Mouse (Mus musculus) right cerebral cortex, adult 18-20 months (tissue): Measurements from ENCODE around the gene Trak1.
A peak's percentile ranks its signal among the peaks of the same experiment; 100 is the strongest.

Experiments
- DNase-seq: peaks from one replicate; pipeline ENCODE4 v3.0.0; 2022; ENCODE audit warnings: mixed read lengths

Trak1 gene

GRCm38 (mm10) chr9:121297171-121298064 is at the start of gene Trak1:
Trak1 (plus strand) TSS chr9:121297502.
- peak; percentile 64 for DNase-seq

- peak; percentile 77 for DNase-seq
These were observed 49.1 kb upstream of the Trak1 start for GRCm38 (mm10) chr9:121247956-121248775.

- DNase-seq, result no peak
These were observed 47.5 kb upstream of the Trak1 start for GRCm38 (mm10) chr9:121249805-121250204.

- no peak for DNase-seq
These were observed 46.4 kb upstream of the Trak1 start for GRCm38 (mm10) chr9:121250854-121251253.

GRCm38 (mm10) chr9:121253983-121254382 is 43.3 kb upstream of the Trak1 start:
- DNase-seq, result peak; percentile 7

- DNase-seq, result no peak
These were observed 42.5 kb upstream of the Trak1 start for GRCm38 (mm10) chr9:121254761-121255160.

GRCm38 (mm10) chr9:121257106-121257505 is 40.2 kb upstream of the Trak1 start:
- no peak for DNase-seq

GRCm38 (mm10) chr9:121265307-121265706 is 32.0 kb upstream of the Trak1 start:
- no peak for DNase-seq

- DNase-seq, result no peak
These were observed 26.2 kb upstream of the Trak1 start for GRCm38 (mm10) chr9:121271149-121271548.

- no peak for DNase-seq
These were observed 25.7 kb upstream of the Trak1 start for GRCm38 (mm10) chr9:121271561-121271960.

GRCm38 (mm10) chr9:121276745-121277117 is 20.6 kb upstream of the Trak1 start:
- DNase-seq, result no peak

GRCm38 (mm10) chr9:121277118-121278060 is 19.9 kb upstream of the Trak1 start, which contains the start of gene Ulk4:
Ulk4 (minus strand) TSS chr9:121277197.
- peak; percentile 94 for DNase-seq

- no peak for DNase-seq
These were observed 18.1 kb upstream of the Trak1 start for GRCm38 (mm10) chr9:121279216-121279615.

- no peak for DNase-seq
These were observed 15.4 kb upstream of the Trak1 start for GRCm38 (mm10) chr9:121281891-121282290.

- DNase-seq, result no peak
These were observed 13.6 kb upstream of the Trak1 start for GRCm38 (mm10) chr9:121283620-121284185.

GRCm38 (mm10) chr9:121284422-121284821 is 12.9 kb upstream of the Trak1 start:
- no peak for DNase-seq

GRCm38 (mm10) chr9:121285341-121286324 is 11.7 kb upstream of the Trak1 start:
- peak; percentile 49 for DNase-seq

- no peak for DNase-seq
These were observed 10.9 kb upstream of the Trak1 start for GRCm38 (mm10) chr9:121286325-121286901.

GRCm38 (mm10) chr9:121291275-121291674 is 6.0 kb upstream of the Trak1 start:
- DNase-seq, result no peak

- no peak for DNase-seq
These were observed 4.1 kb upstream of the Trak1 start for GRCm38 (mm10) chr9:121293187-121293586.
